Mouse (Mus musculus): ENCODE measurements around the gene Bicd2. TPM values are rescaled to one million over a fixed set of nuclear protein-coding genes. Genes with fewer than 3 reads are reported as not detected.

Bicd2 gene
- polyA plus RNA-seq, 1 experiment from 2014 or later = 34.0 TPM

DNA sequence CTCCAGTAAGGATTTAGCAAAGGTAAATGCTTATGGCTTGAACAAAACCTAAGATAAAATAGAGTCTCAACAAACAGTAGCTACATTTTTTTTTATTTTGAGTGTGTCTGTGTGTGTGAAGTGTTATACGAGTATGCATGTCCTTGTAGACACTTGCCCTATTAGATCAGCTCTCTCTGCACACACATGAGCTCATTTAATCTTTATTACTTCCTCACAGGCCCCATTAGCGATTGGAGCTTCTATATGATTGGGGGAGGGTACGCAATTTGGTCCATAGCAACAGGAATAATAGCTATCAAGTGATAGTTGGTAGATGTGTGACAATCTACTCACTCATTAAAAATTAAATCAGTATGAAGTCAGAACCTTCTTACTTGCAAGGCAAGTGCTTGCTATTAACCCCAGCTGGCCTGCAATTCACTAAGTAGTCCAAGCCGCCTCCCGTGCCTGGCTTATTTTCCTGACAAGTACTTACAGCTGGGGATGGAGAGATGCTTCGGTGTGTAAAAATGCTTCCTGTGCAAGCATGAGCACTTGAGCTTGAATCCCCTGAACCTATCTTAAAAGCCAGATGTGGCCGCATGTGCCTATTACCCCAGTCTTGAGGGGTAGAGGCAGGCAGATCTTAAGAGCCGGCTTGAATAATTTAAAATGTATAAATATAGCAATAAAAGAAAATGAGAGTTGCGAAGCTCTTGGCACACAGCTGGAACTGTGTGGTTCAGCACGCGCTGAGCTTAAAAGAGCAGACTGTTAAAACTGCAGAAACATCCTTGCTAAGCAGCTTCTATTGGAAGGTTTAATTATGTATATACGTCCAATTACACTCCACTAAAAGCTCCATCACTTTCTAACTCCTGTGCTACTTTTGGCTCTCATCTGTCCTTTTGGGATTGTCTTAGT, 6.1 kb upstream of the Bicd2 start:
- Histone ChIP-seq H3K27ac (ENCODE audit: low read depth, low read length) (no peak overlapping the region), H3K27me3 (ENCODE audit: control insufficient read depth, insufficient read depth, low read length) (no peaks in the 10 kb centered on the region), H3K9me3 (replicated peaks; ENCODE audit: control insufficient read depth, low read length) (no peaks in the 10 kb centered on the region; the same call in 1 of the 2 replicates), H3K36me3 (ENCODE audit: control insufficient read depth, insufficient read depth, low read length) (no peaks in the 10 kb centered on the region), H3K4me2 (no peak overlapping the region), H3K4me3 (ENCODE audit: low read depth, low read length) (no peak overlapping the region), H3K9ac (ENCODE audit: low read depth, low read length) (no peak overlapping the region), H3K4me1 (ENCODE audit: control insufficient read depth, insufficient read depth, low read length) (no peaks in the 10 kb centered on the region)
- no peak for ATAC-seq (replicated peaks; ENCODE audit: insufficient number of reproducible peaks, low FRiP score, low TSS enrichment)
- 83% methylated on average over 12 of the region's 12 CpGs for WGBS (ENCODE audit: insufficient replicate concordance)

DNA sequence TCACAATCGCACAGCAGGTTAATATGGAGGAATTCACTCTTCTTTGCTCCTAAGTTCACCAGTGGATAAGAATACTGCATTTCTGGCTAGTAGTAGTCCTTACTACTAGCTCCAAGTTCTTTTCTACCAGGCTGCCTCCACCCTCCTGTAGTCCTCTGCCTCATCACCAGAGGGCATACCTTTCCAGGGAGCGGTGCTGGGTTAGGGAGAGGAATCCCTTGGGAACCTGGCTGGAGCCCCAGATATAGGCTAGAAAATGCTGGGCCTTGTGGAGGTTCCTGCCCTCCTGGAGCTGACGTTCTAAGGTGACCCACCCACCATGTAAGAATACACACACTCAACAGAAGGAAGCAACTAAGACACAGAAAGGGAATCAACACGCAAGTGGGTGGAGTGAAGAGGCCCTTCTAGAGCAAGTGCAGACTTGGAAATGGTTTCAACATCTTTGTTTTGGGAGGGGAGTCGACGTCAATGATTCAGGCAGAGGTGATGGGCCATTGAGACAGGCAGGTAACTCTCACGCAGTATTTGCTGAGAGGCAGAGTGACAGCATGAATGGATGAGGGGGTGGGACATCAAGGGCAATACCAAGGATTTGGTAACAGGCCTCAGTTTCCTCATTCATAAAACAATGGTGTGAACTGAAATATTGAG, 2.4 kb upstream of the Bicd2 start:
- Histone ChIP-seq H3K4me2 (no peak overlapping the region), H3K9me3 (replicated peaks; ENCODE audit: control insufficient read depth, low read length) (no peaks in the 10 kb centered on the region; the same call in 1 of the 2 replicates), H3K36me3 (ENCODE audit: control insufficient read depth, insufficient read depth, low read length) (no peaks in the 10 kb centered on the region), H3K27me3 (ENCODE audit: control insufficient read depth, insufficient read depth, low read length) (no peaks in the 10 kb centered on the region), H3K4me1 (ENCODE audit: control insufficient read depth, insufficient read depth, low read length) (peaks cover 23% of the 10 kb centered on the region), H3K4me3 (ENCODE audit: low read depth, low read length) (no peak overlapping the region), H3K9ac (ENCODE audit: low read depth, low read length) (no peak overlapping the region), H3K27ac (ENCODE audit: low read depth, low read length) (no peak overlapping the region)
- WGBS (ENCODE audit: insufficient replicate concordance) = 70% methylated on average over 7 of the region's 7 CpGs
- ATAC-seq (replicated peaks; ENCODE audit: insufficient number of reproducible peaks, low FRiP score, low TSS enrichment) = no peak

DNA sequence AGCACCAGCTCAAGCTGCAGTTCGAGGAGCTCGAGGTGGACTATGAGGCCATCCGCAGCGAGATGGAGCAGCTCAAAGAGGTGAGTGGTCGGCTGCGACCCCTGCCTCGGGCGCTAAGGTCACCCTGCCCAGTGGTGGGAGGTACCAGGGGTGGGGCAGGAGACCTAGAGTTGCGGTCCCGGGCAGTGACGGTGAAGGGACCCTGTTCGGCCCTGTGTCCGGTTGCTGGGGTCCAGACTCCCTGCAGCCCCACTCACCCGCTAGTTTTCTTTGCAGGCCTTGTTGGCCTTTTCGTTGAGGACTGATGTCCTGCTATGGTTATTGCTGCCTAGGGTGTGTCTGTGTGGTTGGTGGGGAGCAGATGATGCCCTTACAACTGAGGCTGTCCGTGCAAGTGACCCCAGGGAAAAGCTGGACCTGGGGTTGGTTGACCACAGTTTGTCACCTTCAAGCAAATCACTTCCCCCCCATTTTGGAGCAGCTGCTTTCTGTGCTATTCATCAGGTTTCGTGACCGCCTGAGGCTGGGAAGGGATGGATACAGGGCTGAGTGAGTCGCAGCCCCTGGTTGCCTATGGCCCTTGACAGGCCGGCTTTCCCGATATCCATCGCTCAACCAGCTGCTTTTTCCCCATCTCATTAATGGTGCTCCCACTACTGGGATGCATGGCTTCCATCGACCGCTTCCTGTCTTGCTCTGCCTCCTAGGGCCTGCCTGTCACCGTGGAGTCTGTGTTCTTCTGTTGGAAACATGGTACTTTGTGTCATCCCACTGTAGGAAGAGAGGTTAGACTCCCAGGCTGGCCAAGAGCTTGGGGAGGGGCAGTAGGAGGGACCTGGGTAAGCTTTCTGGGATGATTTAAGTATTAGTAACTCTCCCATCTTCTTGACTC, 692 bp downstream of the Bicd2 start:
- no peaks in the 10 kb centered on the region for H3K9me3 ChIP-seq (replicated peaks; ENCODE audit: control insufficient read depth, low read length)
- no peaks in the 10 kb centered on the region for H3K36me3 ChIP-seq (ENCODE audit: control insufficient read depth, insufficient read depth, low read length)
- H3K9ac ChIP-seq (ENCODE audit: low read depth, low read length) = peak overlapping the region; percentile 97
- no peaks in the 10 kb centered on the region for H3K27me3 ChIP-seq (ENCODE audit: control insufficient read depth, insufficient read depth, low read length)
- H3K4me2 ChIP-seq = peak overlapping the region; percentile 95
- peak; percentile 25; the same call in 1 of the 2 replicates for ATAC-seq (replicated peaks; ENCODE audit: insufficient number of reproducible peaks, low FRiP score, low TSS enrichment)
- H3K4me1 ChIP-seq (ENCODE audit: control insufficient read depth, insufficient read depth, low read length) = peaks cover 50% of the 10 kb centered on the region
- peak overlapping the region; percentile 66 for H3K27ac ChIP-seq (ENCODE audit: low read depth, low read length)
- WGBS (ENCODE audit: insufficient replicate concordance) = 7% methylated on average over 24 of the region's 25 CpGs
- H3K4me3 ChIP-seq (ENCODE audit: low read depth, low read length) = peak overlapping the region; percentile 92

DNA sequence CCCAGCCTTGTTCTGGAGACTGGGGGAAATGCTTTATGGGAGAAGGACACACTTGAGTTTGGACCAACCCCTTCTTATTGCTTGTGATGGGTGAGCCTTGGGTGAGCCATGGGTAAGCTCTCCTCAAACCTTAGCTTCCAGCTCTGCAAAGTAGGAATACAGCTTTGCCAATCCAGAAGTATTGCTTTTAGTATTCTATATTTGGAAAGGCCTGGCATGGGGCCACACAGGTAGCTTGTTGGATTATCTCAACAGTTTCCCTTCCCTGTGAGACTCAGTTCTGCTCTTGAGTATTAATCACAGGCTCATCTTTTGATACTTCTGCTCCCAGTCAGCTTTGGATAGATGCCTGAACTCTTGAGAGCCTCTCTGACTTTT, 1.3 kb downstream of the Bicd2 start:
- no peak for ATAC-seq (replicated peaks; ENCODE audit: insufficient number of reproducible peaks, low FRiP score, low TSS enrichment)
- Histone ChIP-seq H3K4me2 (peak overlapping the region; percentile 95), H3K9ac (ENCODE audit: low read depth, low read length) (peak overlapping the region; percentile 97; the same call in 1 of the 2 replicates), H3K4me1 (ENCODE audit: control insufficient read depth, insufficient read depth, low read length) (peaks cover 54% of the 10 kb centered on the region), H3K36me3 (ENCODE audit: control insufficient read depth, insufficient read depth, low read length) (no peaks in the 10 kb centered on the region), H3K27me3 (ENCODE audit: control insufficient read depth, insufficient read depth, low read length) (no peaks in the 10 kb centered on the region), H3K9me3 (replicated peaks; ENCODE audit: control insufficient read depth, low read length) (no peaks in the 10 kb centered on the region), H3K4me3 (ENCODE audit: low read depth, low read length) (peak overlapping the region; percentile 92), H3K27ac (ENCODE audit: low read depth, low read length) (no peak overlapping the region)

DNA sequence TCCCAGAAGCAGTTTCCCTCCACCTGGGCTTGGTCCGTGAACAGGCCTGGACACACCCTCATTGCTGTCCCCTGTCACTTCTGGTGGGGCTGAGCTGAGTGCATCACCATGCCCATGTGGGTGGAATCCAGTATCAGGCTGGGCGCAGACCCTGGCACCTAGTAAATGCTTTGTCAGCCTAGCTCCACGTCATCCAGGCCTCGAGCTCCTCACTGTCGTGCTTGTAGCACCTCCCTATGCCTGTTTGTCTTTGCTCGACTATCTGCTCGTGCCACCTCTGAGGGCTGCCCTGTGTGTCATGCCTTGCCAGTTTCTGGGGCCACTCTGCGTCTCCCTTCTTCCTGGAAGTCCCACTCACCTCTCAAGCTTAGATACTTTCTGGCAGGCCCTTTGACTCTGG, 3.2 kb downstream of the Bicd2 start:
- 81% methylated on average over 8 of the region's 8 CpGs for WGBS (ENCODE audit: insufficient replicate concordance)
- no peak for ATAC-seq (replicated peaks; ENCODE audit: insufficient number of reproducible peaks, low FRiP score, low TSS enrichment)
- peak overlapping the region; percentile 62; the same call in 1 of the 2 replicates for H3K27ac ChIP-seq (ENCODE audit: low read depth, low read length)
- no peak overlapping the region for H3K9ac ChIP-seq (ENCODE audit: low read depth, low read length)
- H3K4me1 ChIP-seq (ENCODE audit: control insufficient read depth, insufficient read depth, low read length) = peaks cover 66% of the 10 kb centered on the region
- no peak overlapping the region for H3K4me3 ChIP-seq (ENCODE audit: low read depth, low read length)
- H3K9me3 ChIP-seq (replicated peaks; ENCODE audit: control insufficient read depth, low read length) = no peaks in the 10 kb centered on the region
- no peaks in the 10 kb centered on the region for H3K27me3 ChIP-seq (ENCODE audit: control insufficient read depth, insufficient read depth, low read length)
- H3K4me2 ChIP-seq = 0 out of 2 replicates have a peak overlapping the region, but pooled peaks have one; percentile 0
- no peaks in the 10 kb centered on the region for H3K36me3 ChIP-seq (ENCODE audit: control insufficient read depth, insufficient read depth, low read length)

DNA sequence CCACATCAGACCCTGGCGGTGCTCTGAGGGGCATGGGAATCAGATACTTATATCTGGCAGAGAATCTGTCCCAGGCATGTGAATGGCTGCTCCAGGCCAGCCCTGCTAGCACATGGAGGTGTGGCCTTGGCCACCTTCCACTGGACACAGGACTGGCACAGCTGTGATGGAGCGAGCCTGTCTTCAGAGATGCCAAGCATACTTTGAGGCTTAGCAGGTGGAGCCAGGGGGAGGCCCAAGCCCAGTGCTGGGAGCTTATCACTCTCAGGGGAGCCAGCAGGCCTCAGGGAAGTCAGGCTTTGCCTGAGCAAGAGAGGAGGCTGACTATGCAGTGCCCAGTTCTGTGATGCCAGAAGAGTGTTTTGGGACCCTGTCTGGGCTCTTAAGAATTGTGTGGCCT, 4.1 kb downstream of the Bicd2 start:
- Histone ChIP-seq H3K36me3 (ENCODE audit: control insufficient read depth, insufficient read depth, low read length) (no peaks in the 10 kb centered on the region), H3K27ac (ENCODE audit: low read depth, low read length) (peak overlapping the region; percentile 62), H3K9me3 (replicated peaks; ENCODE audit: control insufficient read depth, low read length) (no peaks in the 10 kb centered on the region), H3K4me3 (ENCODE audit: low read depth, low read length) (no peak overlapping the region), H3K4me2 (peak overlapping the region; percentile 23), H3K27me3 (ENCODE audit: control insufficient read depth, insufficient read depth, low read length) (no peaks in the 10 kb centered on the region), H3K9ac (ENCODE audit: low read depth, low read length) (no peak overlapping the region), H3K4me1 (ENCODE audit: control insufficient read depth, insufficient read depth, low read length) (peaks cover 65% of the 10 kb centered on the region)
- ATAC-seq (replicated peaks; ENCODE audit: insufficient number of reproducible peaks, low FRiP score, low TSS enrichment) = no peak
- 40% methylated on average over 2 of the region's 2 CpGs for WGBS (ENCODE audit: insufficient replicate concordance)

DNA sequence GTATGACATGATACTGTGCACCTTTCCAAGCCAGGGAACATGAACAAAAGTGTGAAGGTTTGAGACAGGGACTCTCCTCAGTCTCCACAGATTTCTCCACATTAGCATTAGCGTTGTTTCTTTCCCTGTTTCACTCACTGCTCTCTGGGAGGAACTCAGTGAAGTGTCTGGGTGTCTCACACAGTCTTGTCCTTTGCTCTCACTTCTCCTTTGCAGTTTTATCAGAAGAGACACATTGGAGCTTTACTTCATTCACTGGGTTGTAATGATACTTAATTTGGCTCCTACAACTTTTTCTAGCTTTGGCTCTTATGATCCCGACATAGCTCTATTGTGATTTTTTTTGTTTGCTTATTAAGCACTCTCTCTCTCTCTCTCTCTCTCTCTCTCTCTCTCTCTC, 7.1 kb downstream of the Bicd2 start:
- Histone ChIP-seq H3K4me3 (ENCODE audit: low read depth, low read length) (no peak overlapping the region), H3K9me3 (replicated peaks; ENCODE audit: control insufficient read depth, low read length) (no peaks in the 10 kb centered on the region), H3K27me3 (ENCODE audit: control insufficient read depth, insufficient read depth, low read length) (no peaks in the 10 kb centered on the region), H3K9ac (ENCODE audit: low read depth, low read length) (no peak overlapping the region), H3K27ac (ENCODE audit: low read depth, low read length) (no peak overlapping the region), H3K36me3 (ENCODE audit: control insufficient read depth, insufficient read depth, low read length) (no peaks in the 10 kb centered on the region), H3K4me2 (no peak overlapping the region), H3K4me1 (ENCODE audit: control insufficient read depth, insufficient read depth, low read length) (peaks cover 67% of the 10 kb centered on the region)
- ATAC-seq (replicated peaks; ENCODE audit: insufficient number of reproducible peaks, low FRiP score, low TSS enrichment) = no peak
- WGBS (ENCODE audit: insufficient replicate concordance) = 83% methylated on average over 2 of the region's 2 CpGs

DNA sequence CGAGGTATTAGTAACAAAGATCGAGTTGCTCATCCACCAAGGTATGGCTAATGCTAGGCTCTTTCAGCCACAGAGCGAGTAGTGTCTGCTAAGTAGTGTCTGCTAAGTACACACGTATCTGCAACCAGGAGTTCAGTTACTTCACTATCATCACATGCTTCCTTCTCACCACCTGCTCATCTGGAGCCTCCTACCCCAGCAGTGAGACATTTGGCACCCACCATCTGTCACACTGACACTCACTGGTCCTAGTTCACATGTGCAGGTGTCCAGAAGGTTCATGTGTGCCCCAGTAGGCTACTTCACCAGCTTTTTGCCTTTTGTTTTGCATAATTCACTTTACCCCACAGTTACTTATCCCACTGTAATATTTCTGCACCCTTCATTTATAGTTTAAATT, 8.0 kb downstream of the Bicd2 start:
- no peaks in the 10 kb centered on the region for H3K27me3 ChIP-seq (ENCODE audit: control insufficient read depth, insufficient read depth, low read length)
- no peaks in the 10 kb centered on the region for H3K9me3 ChIP-seq (replicated peaks; ENCODE audit: control insufficient read depth, low read length)
- no peak overlapping the region for H3K4me2 ChIP-seq
- peaks cover 66% of the 10 kb centered on the region for H3K4me1 ChIP-seq (ENCODE audit: control insufficient read depth, insufficient read depth, low read length)
- H3K27ac ChIP-seq (ENCODE audit: low read depth, low read length) = no peak overlapping the region
- 83% methylated on average over 4 of the region's 4 CpGs for WGBS (ENCODE audit: insufficient replicate concordance)
- no peak for ATAC-seq (replicated peaks; ENCODE audit: insufficient number of reproducible peaks, low FRiP score, low TSS enrichment)
- H3K36me3 ChIP-seq (ENCODE audit: control insufficient read depth, insufficient read depth, low read length) = no peaks in the 10 kb centered on the region
- H3K9ac ChIP-seq (ENCODE audit: low read depth, low read length) = no peak overlapping the region
- H3K4me3 ChIP-seq (ENCODE audit: low read depth, low read length) = no peak overlapping the region

Measured in heart, embryonic 11.5 days (tissue).